Mouse (Mus musculus): ENCODE measurements at regions not wholly inside any gene's neighbourhood (a gene's known extent, or its start where the extent isn't known, plus 50 kb on each side); places are given as distances from the start of the nearest gene placed in this dataset.

DNA sequence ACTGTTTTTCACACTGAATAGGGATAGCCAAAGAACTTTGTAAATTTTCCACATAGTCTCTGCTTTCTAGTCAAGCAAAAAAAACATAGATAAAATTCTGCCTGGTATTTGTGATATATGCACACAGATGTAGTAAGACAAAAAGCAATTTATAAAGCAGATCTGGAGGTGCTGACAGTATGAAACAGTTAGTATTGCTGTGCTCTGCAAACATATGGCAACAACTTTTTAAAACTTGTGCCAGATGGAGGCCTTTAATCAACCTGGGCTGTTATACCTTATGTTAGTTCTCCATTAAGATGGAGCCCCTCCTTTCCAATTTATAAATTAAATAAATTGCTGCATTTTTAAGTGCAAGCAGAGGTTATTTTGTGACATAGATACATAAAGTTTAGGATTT lies 237.3 kb downstream of the 1700008P02Rik start:
- DNase-seq (ENCODE audit: low read depth, low spot score): peak; percentile 3
- H3K79me2 ChIP-seq (ENCODE audit: control insufficient read depth, insufficient read depth, low read length, poor library complexity): no peaks in the 10 kb centered on the region
- no peaks in the 10 kb centered on the region for H3K36me3 ChIP-seq (ENCODE audit: control insufficient read depth in 1 of 2, insufficient read depth in 2 of 2, low read length in 2 of 2)
- TF ChIP-seq CHD1 (IDR thresholded peaks at IDR 0.05; ENCODE audit: low read depth, low read length) (no peak), MAFK (IDR thresholded peaks at IDR 0.05; ENCODE audit: borderline replicate concordance, low read depth, low read length) (no peak), RAD21 (IDR thresholded peaks at IDR 0.05; ENCODE audit: low read depth, low read length) (no peak), USF1 (IDR thresholded peaks at IDR 0.05; ENCODE audit: low read depth, low read length) (no peak), ZKSCAN1 (IDR thresholded peaks at IDR 0.05; ENCODE audit: low read depth, low read length) (no peak), ZMIZ1 (IDR thresholded peaks at IDR 0.05; ENCODE audit: low read depth, low read length) (no peak), E2F4 (IDR thresholded peaks at IDR 0.05; ENCODE audit: borderline replicate concordance, low read depth, low read length) (no peak), UBTF (IDR thresholded peaks at IDR 0.05; ENCODE audit: borderline replicate concordance, insufficient read depth, low read depth, low read length) (no peak), TCF12 (IDR thresholded peaks at IDR 0.05; ENCODE audit: low read depth, low read length) (no peak), EP300 (IDR thresholded peaks at IDR 0.05; ENCODE audit: low read depth in 1 of 2, low read length in 2 of 2) (no peak), GABPA (IDR thresholded peaks at IDR 0.05; ENCODE audit: low read depth, low read length) (no peak)
- H3K4me1 ChIP-seq (ENCODE audit: control insufficient read depth in 1 of 2, insufficient read depth in 2 of 2, low read length in 2 of 2): no peaks in the 10 kb centered on the region
- no peak overlapping the region for H3K27ac ChIP-seq (ENCODE audit: control insufficient read depth, low read depth, low read length)
- peak overlapping the region in 1 of 2 experiments; percentile 53; a peak in 2 of 4 replicates for H3K4me3 ChIP-seq (ENCODE audit: control insufficient read depth in 1 of 2, insufficient read depth in 1 of 2, low read depth in 2 of 2, low read length in 2 of 2)
- H3K27me3 ChIP-seq (ENCODE audit: control insufficient read depth in 1 of 2, insufficient read depth in 2 of 2, low read length in 2 of 2): no peaks in the 10 kb centered on the region
- no peaks in the 10 kb centered on the region for H3K9me3 ChIP-seq (replicated peaks; ENCODE audit: insufficient read depth, low read length)
- H3K9ac ChIP-seq (ENCODE audit: control insufficient read depth, low read depth, low read length, poor library complexity, severe bottlenecking): no peak overlapping the region

DNA sequence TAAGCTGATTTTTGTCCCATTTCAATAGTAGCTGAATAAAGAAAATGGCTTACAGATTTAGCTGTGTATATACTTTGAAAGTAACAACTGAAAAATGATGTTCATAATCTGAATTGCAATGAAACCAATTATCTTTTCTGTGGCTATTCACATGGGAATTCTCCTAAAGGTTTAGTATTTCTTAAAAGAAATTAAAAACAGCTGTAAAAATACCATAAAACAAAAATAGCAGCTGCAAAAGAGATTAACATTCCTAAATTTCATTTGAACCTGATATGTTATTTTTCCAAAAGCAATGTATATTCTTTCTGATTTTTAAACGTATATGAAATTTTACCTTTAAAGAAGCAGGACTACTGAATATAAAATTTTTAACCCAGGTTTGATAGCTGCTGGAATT lies 237.9 kb downstream of the 1700008P02Rik start:
- H3K9ac ChIP-seq (ENCODE audit: control insufficient read depth, low read depth, low read length, poor library complexity, severe bottlenecking): no peak overlapping the region
- no peak for DNase-seq (ENCODE audit: low read depth, low spot score)
- no peak overlapping the region for H3K27ac ChIP-seq (ENCODE audit: control insufficient read depth, low read depth, low read length)
- H3K36me3 ChIP-seq (ENCODE audit: control insufficient read depth in 1 of 2, insufficient read depth in 2 of 2, low read length in 2 of 2): no peaks in the 10 kb centered on the region
- no peak for TF ChIP-seq JUND (IDR thresholded peaks at IDR 0.05; ENCODE audit: low read depth, low read length)
- no peak for TF ChIP-seq TAL1 (IDR thresholded peaks at IDR 0.05; ENCODE audit: low read length)
- no peak for TF ChIP-seq SIN3A (IDR thresholded peaks at IDR 0.05; ENCODE audit: low read length)
- TF ChIP-seq GABPA (IDR thresholded peaks at IDR 0.05; ENCODE audit: low read depth, low read length): no peak
- TF ChIP-seq TCF12 (IDR thresholded peaks at IDR 0.05; ENCODE audit: low read depth, low read length): no peak
- TF ChIP-seq SMC3 (IDR thresholded peaks at IDR 0.05; ENCODE audit: low read depth, low read length): no peak
- no peak for TF ChIP-seq CTCF (IDR thresholded peaks at IDR 0.05 in 2 of 3, conservative IDR thresholded peaks at IDR 0.05 in 1 of 3; ENCODE audit: control insufficient read depth in 1 of 3, insufficient read depth in 1 of 3, low read depth in 2 of 3, low read length in 3 of 3, poor library complexity in 1 of 3, severe bottlenecking in 1 of 3)
- no peak for TF ChIP-seq GATA1 (IDR thresholded peaks at IDR 0.05; ENCODE audit: low read depth, low read length)
- no peak for TF ChIP-seq KAT2A (conservative IDR thresholded peaks at IDR 0.05; ENCODE audit: low read depth, low read length)
- TF ChIP-seq NELFE (IDR thresholded peaks at IDR 0.05; ENCODE audit: low read depth, low read length): no peak
- no peak for TF ChIP-seq HCFC1 (IDR thresholded peaks at IDR 0.05; ENCODE audit: low read depth, low read length)
- no peak for TF ChIP-seq MAZ (IDR thresholded peaks at IDR 0.05; ENCODE audit: low read depth, low read length)
- TF ChIP-seq CHD2 (IDR thresholded peaks at IDR 0.05; ENCODE audit: low read length): no peak
- TF ChIP-seq RCOR1 (IDR thresholded peaks at IDR 0.05; ENCODE audit: low read depth, low read length): no peak
- TF ChIP-seq USF2 (IDR thresholded peaks at IDR 0.05; ENCODE audit: borderline replicate concordance in 1 of 2, insufficient read depth in 1 of 2, low read depth in 1 of 2, low read length in 2 of 2): no peak
- TF ChIP-seq USF1 (IDR thresholded peaks at IDR 0.05; ENCODE audit: low read depth, low read length): no peak
- TF ChIP-seq MYC (IDR thresholded peaks at IDR 0.05; ENCODE audit: low read depth, low read length): no peak
- no peak for TF ChIP-seq ELF1 (IDR thresholded peaks at IDR 0.05; ENCODE audit: low read depth, low read length)
- no peaks in the 10 kb centered on the region for H3K4me1 ChIP-seq (ENCODE audit: control insufficient read depth in 1 of 2, insufficient read depth in 2 of 2, low read length in 2 of 2)
- H3K9me3 ChIP-seq (replicated peaks; ENCODE audit: insufficient read depth, low read length): no peaks in the 10 kb centered on the region
- H3K4me3 ChIP-seq (ENCODE audit: control insufficient read depth in 1 of 2, insufficient read depth in 1 of 2, low read depth in 2 of 2, low read length in 2 of 2): peak overlapping the region in 1 of 2 experiments; percentile 53; a peak in 2 of 4 replicates
- no peaks in the 10 kb centered on the region for H3K79me2 ChIP-seq (ENCODE audit: control insufficient read depth, insufficient read depth, low read length, poor library complexity)
- no peaks in the 10 kb centered on the region for H3K27me3 ChIP-seq (ENCODE audit: control insufficient read depth in 1 of 2, insufficient read depth in 2 of 2, low read length in 2 of 2)
